ENCODE assay signal across 11 mouse cellular contexts in genomic region chr2:117216152-117216551, GRCm38 (mm10). TPM values are rescaled to one million over a fixed set of nuclear protein-coding genes. Genes with fewer than 3 reads are reported as not detected.
DNase-seq lines count a peak whose midpoint lies in the region; ATAC-seq and TF ChIP-seq lines count a peak whose summit lies in the region.
"Had no signal": no experiment of that assay in that cellular context is flagged by ENCODE, and none has a peak within 500 bp of the region (broad histone marks: within the 10 kb centered on the region; RNA-seq: fewer than 3 reads in every experiment).

No protein-coding gene starts in this region.

- peak; percentile 38 for TF ChIP-seq CTCF in hindbrain, postnatal 0 days (IDR thresholded peaks at IDR 0.05; ENCODE audit: low read depth)
- TF ChIP-seq CTCF in thymus, adult 2 months (IDR thresholded peaks at IDR 0.05; ENCODE audit: borderline replicate concordance, control insufficient read depth, extremely low read depth, insufficient read depth, low read length, poor library complexity): no peak

- WGBS in hindbrain, postnatal 0 days: 64% methylated on average over 2 of the region's 2 CpGs
- 57% methylated on average over 2 of the region's 2 CpGs for WGBS in hindbrain, embryonic 10.5 days
- WGBS in thymus, adult 2 months: 65% methylated on average over 2 of the region's 2 CpGs

- no peak for DNase-seq in hindbrain, postnatal 0 days (ENCODE audit: low spot score)
- no peak for DNase-seq in hindbrain, embryonic 10.5 days (ENCODE audit: low spot score)
- DNase-seq in thymus, adult 2 months: peak; percentile 15
- DNase-seq in thymus, adult 18-20 months: no peak
- peak; percentile 10 for DNase-seq in c-Kit-positive CD71-negative TER-119-negative erythroid progenitor cells, embryonic 14.5 days (ENCODE audit: low read depth)
- DNase-seq in embryo, embryonic 10.5 days (ENCODE audit: low spot score): no peak
- no peak for DNase-seq in right cerebral cortex, postnatal 25 days
- DNase-seq in lung, postnatal 4 days: no peak

- no peaks in the 10 kb centered on the region for H3K9me3 ChIP-seq in hindbrain, postnatal 0 days (ENCODE audit: low read length)
- H3K9me3 ChIP-seq in hindbrain, embryonic 10.5 days: no peaks in the 10 kb centered on the region
- H3K9me3 ChIP-seq: forebrain, embryonic 13.5 days; limb, embryonic 10.5 days had no signal

- TF ChIP-seq POLR2A in thymus, adult 2 months (IDR thresholded peaks at IDR 0.05; ENCODE audit: control insufficient read depth, extremely low read depth, insufficient read depth, low read length, poor library complexity): no peak

- no peak overlapping the region for H3K4me2 ChIP-seq in hindbrain, postnatal 0 days (ENCODE audit: low read depth, low read length)
- H3K4me2 ChIP-seq: forebrain, embryonic 13.5 days had no signal

- H3K27me3 ChIP-seq in hindbrain, postnatal 0 days (ENCODE audit: insufficient read depth, low read length): no peaks in the 10 kb centered on the region
- no peaks in the 10 kb centered on the region for H3K27me3 ChIP-seq in hindbrain, embryonic 10.5 days (ENCODE audit: insufficient read depth, poor library complexity, severe bottlenecking)
- no peaks in the 10 kb centered on the region for H3K27me3 ChIP-seq in thymus, adult 2 months (ENCODE audit: control insufficient read depth, insufficient read depth, low read length)
- H3K27me3 ChIP-seq: forebrain, embryonic 13.5 days had no signal

- H3K9ac ChIP-seq in hindbrain, postnatal 0 days (replicated peaks; ENCODE audit: low read length): no peak overlapping the region
- H3K9ac ChIP-seq: forebrain, embryonic 13.5 days had no signal

- H3K27ac ChIP-seq in hindbrain, postnatal 0 days: no peak overlapping the region
- no peak overlapping the region for H3K27ac ChIP-seq in hindbrain, embryonic 10.5 days
- no peak overlapping the region for H3K27ac ChIP-seq in thymus, adult 2 months (ENCODE audit: control insufficient read depth, insufficient read depth, low read length)
- H3K27ac ChIP-seq: forebrain, embryonic 13.5 days; limb, embryonic 10.5 days had no signal

- H3K36me3 ChIP-seq in hindbrain, postnatal 0 days (ENCODE audit: insufficient read depth, low read length): no peaks in the 10 kb centered on the region
- H3K36me3 ChIP-seq in hindbrain, embryonic 10.5 days: no peaks in the 10 kb centered on the region
- no peaks in the 10 kb centered on the region for H3K36me3 ChIP-seq in thymus, adult 2 months (ENCODE audit: control insufficient read depth, insufficient read depth, low read length)
- H3K36me3 ChIP-seq: limb, embryonic 10.5 days had no signal

- no peaks in the 10 kb centered on the region for H3K4me1 ChIP-seq in hindbrain, postnatal 0 days (ENCODE audit: insufficient read depth, low read length)
- H3K4me1 ChIP-seq in hindbrain, embryonic 10.5 days (replicated peaks): peaks cover 32% of the 10 kb centered on the region
- no peaks in the 10 kb centered on the region for H3K4me1 ChIP-seq in thymus, adult 2 months (replicated peaks; ENCODE audit: control insufficient read depth, insufficient read depth, low read length)

- no peak overlapping the region for H3K4me3 ChIP-seq in hindbrain, postnatal 0 days (ENCODE audit: low read length)
- no peak overlapping the region for H3K4me3 ChIP-seq in hindbrain, embryonic 10.5 days
- H3K4me3 ChIP-seq in thymus, adult 2 months (ENCODE audit: control insufficient read depth, insufficient read depth, low read length): no peak overlapping the region
- H3K4me3 ChIP-seq: forebrain, embryonic 13.5 days; limb, embryonic 10.5 days; myocyte had no signal

- ATAC-seq in hindbrain, postnatal 0 days: no peak
- ATAC-seq: forebrain, embryonic 13.5 days had no signal

RNA-seq across cellular contexts. Expression of gene Fam98b, which starts 33.4 kb away (rescaled TPM):
- total RNA-seq in hindbrain, postnatal 0 days (2014; rRNA removed): 5.2 and 6.3 TPM in 2 replicates
- polyA plus RNA-seq in hindbrain, postnatal 0 days (2015; fragmentation: Nextera tagmentation; extraction: Ambion mirVana): 11.5 and 14.9 TPM in 2 replicates
- polyA plus RNA-seq in hindbrain, embryonic 10.5 days (2016; fragmentation: Nextera tagmentation; extraction: Ambion mirVana): 15.9 and 19.9 TPM in 2 replicates
- 7.2 and 8.0 TPM in 2 replicates for polyA plus RNA-seq in thymus, adult 2 months (2012; rRNA removed)

Comparison
In these comparisons a context has a peak if more than half of its experiments do, and no peak if none do; other contexts are left out.
1. DNase-seq: peak in thymus, adult 2 months (single experiment) and c-Kit-positive CD71-negative TER-119-negative erythroid progenitor cells, embryonic 14.5 days (single experiment); none in hindbrain, postnatal 0 days (single experiment), hindbrain, embryonic 10.5 days (single experiment), thymus, adult 18-20 months (0 of 2), embryo, embryonic 10.5 days (single experiment), right cerebral cortex, postnatal 25 days (single experiment) and lung, postnatal 4 days (0 of 2).